Mouse (Mus musculus): ENCODE measurements at regions not wholly inside any gene's neighbourhood (a gene's known extent, or its start where the extent isn't known, plus 50 kb on each side); places are given as distances from the start of the nearest gene placed in this dataset.

DNA sequence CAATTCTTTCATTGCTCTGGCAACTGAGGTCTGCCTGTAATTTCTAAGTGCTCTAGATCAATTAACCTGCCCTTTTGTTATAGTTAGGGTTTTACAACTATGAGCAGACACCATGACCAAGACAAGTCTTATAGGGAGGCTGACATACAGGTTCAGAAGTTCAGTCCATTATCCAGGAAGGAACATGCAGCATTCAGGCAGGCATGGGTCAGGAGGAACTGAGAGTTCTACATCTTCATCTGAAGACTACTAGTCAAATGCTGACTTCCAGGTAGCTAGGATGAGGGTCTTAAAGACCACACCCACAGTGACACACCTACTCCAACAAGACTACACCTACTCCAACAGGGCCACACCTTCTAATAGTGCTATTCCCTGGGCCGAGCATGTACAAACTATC is 1352.0 kb upstream of the A1bg start:
- TF ChIP-seq POLR2A (IDR thresholded peaks at IDR 0.05; ENCODE audit: low read depth, low read length) (no peak), CTCF (IDR thresholded peaks at IDR 0.05; ENCODE audit: extremely low read depth, insufficient read length, insufficient replicate concordance, low read depth, low read length) (no peak)

Measured in small intestine, adult 2 months (tissue).